Mouse (Mus musculus) hindbrain, postnatal 0 days (tissue): ENCODE measurements around the gene Napsa. TPM values are rescaled to one million over a fixed set of nuclear protein-coding genes. Genes with fewer than 3 reads are reported as not detected.
A peak's percentile ranks its signal among the peaks of the same experiment; 100 is the strongest.

Experiments used
- ATAC-seq: fragments of 200-750 bp; cut with Nextera tagmentation; 2 replicates; pipeline ENCODE4 v1.8.0; 2017; ENCODE audit warnings: mild to moderate bottlenecking, moderate TSS enrichment, moderate library complexity
- DNase-seq: peaks from one replicate; pipeline ENCODE4 v3.0.0-alpha.2; 2015; ENCODE audit warnings: low spot score
- H3K27ac ChIP-seq: fragments of 300-500 bp; sonication (generic); 2 replicates; pipeline ENCODE4 v1.5.1; 2014; ENCODE audit warnings: mild to moderate bottlenecking
- H3K27me3 ChIP-seq: fragments of 300-500 bp; sonication (generic); 2 replicates; pipeline ENCODE4 v1.6.1; 2014; ENCODE audit warnings: low read length, mixed read lengths; ENCODE audit not compliant: insufficient read depth
- H3K36me3 ChIP-seq: fragments of 300-500 bp; sonication (generic); 2 replicates; pipeline ENCODE4 v1.6.1; 2014; ENCODE audit warnings: low read length, mixed read lengths; ENCODE audit not compliant: insufficient read depth
- H3K4me1 ChIP-seq: fragments of 300-500 bp; sonication (generic); 2 replicates; pipeline ENCODE4 v1.6.1; 2014; ENCODE audit warnings: antibody characterized with exemption, low read length, mixed read lengths; ENCODE audit not compliant: insufficient read depth
- H3K4me2 ChIP-seq: fragments of 300-500 bp; sonication (generic); 2 replicates; pipeline ENCODE4 v1.6.1; 2014; ENCODE audit warnings: low read depth, mild to moderate bottlenecking, low read length, moderate library complexity, mixed read lengths
- H3K4me3 ChIP-seq: fragments of 300-500 bp; sonication (generic); 2 replicates; pipeline ENCODE4 v1.5.1; 2014; ENCODE audit warnings: low read length
- H3K9ac ChIP-seq: fragments of 300-500 bp; sonication (generic); replicated peaks from 2 replicates; pipeline ENCODE4 v1.6.1; 2014; ENCODE audit warnings: mild to moderate bottlenecking, low read length, moderate library complexity, mixed read lengths
- H3K9me3 ChIP-seq: fragments of 300-500 bp; sonication (generic); 2 replicates; pipeline ENCODE4 v1.6.1; 2016; ENCODE audit warnings: low read length, mixed read lengths
- CTCF ChIP-seq: IDR thresholded peaks from 2 replicates; pipeline ENCODE4 v1.5.1; 2016; ENCODE audit warnings: antibody characterized with exemption, control low read depth, low read depth
- WGBS: fragments of 180-500 bp; shearing (Covaris S2); extraction: QIAGEN DNeasy Blood & Tissue Kit; methylation state at CpG from one replicate; pipeline ENCODE4 v1.1.7; 2014; 5-methylcytosine and 5-hydroxymethylcytosine counted together
- polyA plus RNA-seq: library from polyadenylated mRNA; unstranded; fragments of >200 nt; fragmentation: Nextera tagmentation; extraction: Ambion mirVana; gene quantifications from 2 replicates; pipeline ENCODE4 v1.2.1, GENCODE M21; 2015
- total RNA-seq: library from RNA; depleted of rRNA; stranded (reverse); fragments of >200 nt; gene quantifications from 2 replicates; pipeline ENCODE4 v1.2.3, GENCODE M21; 2014

Napsa gene
- total and polyA plus RNA-seq, 2 experiments from 2014 or later = 0.26 TPM; not detected in 1

DNA sequence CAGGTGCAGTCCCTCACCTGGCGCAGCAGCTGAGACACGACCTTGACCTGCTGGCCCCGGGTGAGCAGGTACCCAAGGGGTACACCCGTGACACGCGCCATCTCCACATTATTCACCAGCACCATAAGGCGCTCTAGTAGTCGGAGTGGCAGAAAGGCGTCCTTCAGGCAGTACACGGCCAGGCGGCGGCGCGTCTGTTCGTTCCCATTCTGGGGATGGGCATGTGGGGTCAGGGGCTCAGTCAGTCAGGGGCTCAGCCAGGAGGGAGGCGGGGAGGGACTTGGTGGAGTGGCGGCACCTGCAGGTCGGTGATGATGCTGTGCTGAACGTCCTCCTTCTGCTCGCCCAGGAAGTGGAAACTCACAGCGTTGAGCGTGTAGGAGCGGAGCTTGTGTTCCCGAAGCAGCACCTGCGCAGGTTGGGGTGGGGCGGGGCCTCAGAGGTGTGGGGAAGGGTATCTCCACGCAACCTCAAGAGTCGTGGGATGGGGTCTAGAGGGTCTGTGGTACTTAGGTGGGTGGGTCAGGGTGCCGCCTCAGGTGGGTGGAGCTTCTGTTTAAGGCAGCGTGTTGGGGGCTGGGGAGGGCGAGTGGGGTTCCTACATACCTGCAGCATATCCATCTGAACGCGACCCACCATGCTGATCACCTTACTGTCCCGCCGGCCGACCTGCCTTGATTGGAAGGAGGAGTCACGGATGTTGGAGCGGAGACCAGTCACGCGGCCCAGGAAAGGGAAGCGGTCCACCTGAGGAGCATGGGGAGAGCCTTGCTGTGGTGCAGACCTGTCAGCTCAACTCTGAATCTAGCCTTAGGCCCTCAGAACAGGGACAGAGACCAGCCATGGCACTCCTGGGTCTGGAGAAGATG, 33.2 kb upstream of the Napsa start:
- 94% methylated on average over 41 of the region's 41 CpGs for WGBS

DNA sequence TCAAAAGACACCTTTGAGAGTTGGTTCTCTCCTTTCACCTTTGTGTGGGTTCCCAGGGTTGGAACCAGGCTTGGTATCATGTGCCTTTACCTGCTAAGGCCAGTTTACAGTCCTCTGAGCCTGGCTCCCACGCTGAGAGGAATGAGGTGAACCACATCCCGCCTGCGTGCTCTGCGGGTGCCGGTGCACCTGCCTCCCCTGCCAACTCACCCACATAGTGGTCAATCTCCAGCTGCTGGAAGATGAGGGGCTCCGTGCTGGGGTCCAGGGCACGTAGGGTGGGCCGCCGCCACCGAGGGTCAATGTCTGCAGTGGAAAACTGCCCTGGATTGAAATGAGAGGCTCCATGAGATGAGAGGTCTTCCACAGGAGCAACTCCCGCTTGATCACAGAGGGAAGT, 29.6 kb upstream of the Napsa start:
- ATAC-seq (no peak), DNase-seq (no peak)
- H3K27ac ChIP-seq = no peak overlapping the region
- no peaks in the 10 kb centered on the region for H3K27me3 ChIP-seq
- WGBS = 91% methylated on average over 11 of the region's 11 CpGs
- no peaks in the 10 kb centered on the region for H3K9me3 ChIP-seq
- H3K36me3 ChIP-seq = peaks cover 10% of the 10 kb centered on the region
- no peak overlapping the region for H3K4me3 ChIP-seq
- no peak for TF ChIP-seq CTCF
- H3K4me1 ChIP-seq = 0 out of 2 replicates have a peak, but pooled peaks cover under 1% of the 10 kb centered on the region
- no peak overlapping the region for H3K4me2 ChIP-seq
- no peak overlapping the region for H3K9ac ChIP-seq

More for the DNA sequence above, 33.2 kb upstream of the Napsa start:
- no peak for TF ChIP-seq CTCF
- H3K36me3 ChIP-seq = peaks cover 10% of the 10 kb centered on the region
- no peak overlapping the region for H3K4me2 ChIP-seq
- H3K4me3 ChIP-seq = no peak overlapping the region
- no peak for ATAC-seq
- H3K4me1 ChIP-seq = no peaks in the 10 kb centered on the region
- no peak for DNase-seq
- no peaks in the 10 kb centered on the region for H3K27me3 ChIP-seq
- no peaks in the 10 kb centered on the region for H3K9me3 ChIP-seq
- H3K27ac ChIP-seq = no peak overlapping the region
- H3K9ac ChIP-seq = no peak overlapping the region

DNA sequence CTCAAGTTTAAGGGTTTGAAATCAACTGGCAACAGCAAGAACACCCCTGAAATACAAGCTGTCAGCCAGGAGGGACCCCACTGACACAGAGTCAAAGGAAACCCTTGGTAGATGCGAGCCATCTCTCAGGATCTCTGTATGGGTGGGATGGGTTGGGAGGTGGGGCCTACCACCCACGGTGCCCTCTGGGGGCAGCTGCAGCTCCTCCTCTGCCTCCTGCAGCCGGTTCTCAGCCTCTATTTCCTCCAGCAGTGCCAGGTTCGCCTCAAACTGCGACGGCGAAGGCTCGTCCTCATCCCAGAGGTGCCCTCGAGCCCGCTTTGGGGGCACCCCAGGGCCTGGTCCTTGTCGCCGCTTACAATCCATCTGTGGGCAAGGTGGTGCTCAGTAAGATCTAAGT, 29.1 kb upstream of the Napsa start:
- 82% methylated on average over 12 of the region's 12 CpGs for WGBS
- Histone ChIP-seq H3K36me3 (peaks cover 9% of the 10 kb centered on the region), H3K9me3 (no peaks in the 10 kb centered on the region), H3K27me3 (no peaks in the 10 kb centered on the region), H3K27ac (no peak overlapping the region), H3K9ac (no peak overlapping the region), H3K4me2 (no peak overlapping the region), H3K4me1 (peaks cover 5% of the 10 kb centered on the region; the same call in 1 of the 2 replicates), H3K4me3 (no peak overlapping the region)
- no peak for ATAC-seq
- no peak for DNase-seq
- TF ChIP-seq CTCF = no peak

DNA sequence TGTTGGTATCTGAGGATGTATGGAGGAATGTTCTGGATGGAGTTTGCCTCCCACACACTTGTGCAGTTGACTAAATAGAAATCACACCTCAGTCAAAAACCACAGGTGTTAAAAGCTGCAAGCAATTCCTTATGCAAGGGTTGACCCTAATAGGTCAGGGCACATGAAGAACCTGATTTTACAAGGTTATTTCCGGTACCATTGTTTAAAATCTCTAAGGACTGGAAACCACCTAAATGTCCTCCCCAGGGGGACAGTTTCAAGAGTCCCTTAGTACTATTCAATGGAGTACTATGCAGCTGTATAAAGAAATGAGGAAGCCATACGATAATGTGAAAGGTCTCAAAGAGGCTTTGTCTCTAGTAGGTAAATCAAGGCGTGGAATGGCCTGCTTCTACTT, 25.9 kb upstream of the Napsa start:
- Histone ChIP-seq H3K9me3 (no peaks in the 10 kb centered on the region), H3K4me2 (no peak overlapping the region), H3K4me1 (peaks cover 8% of the 10 kb centered on the region; the same call in 1 of the 2 replicates), H3K36me3 (peaks cover 11% of the 10 kb centered on the region), H3K27me3 (no peaks in the 10 kb centered on the region), H3K27ac (no peak overlapping the region), H3K9ac (no peak overlapping the region), H3K4me3 (no peak overlapping the region)
- DNase-seq (no peak), ATAC-seq (no peak)
- no peak for TF ChIP-seq CTCF
- 96% methylated on average over 3 of the region's 3 CpGs for WGBS

DNA sequence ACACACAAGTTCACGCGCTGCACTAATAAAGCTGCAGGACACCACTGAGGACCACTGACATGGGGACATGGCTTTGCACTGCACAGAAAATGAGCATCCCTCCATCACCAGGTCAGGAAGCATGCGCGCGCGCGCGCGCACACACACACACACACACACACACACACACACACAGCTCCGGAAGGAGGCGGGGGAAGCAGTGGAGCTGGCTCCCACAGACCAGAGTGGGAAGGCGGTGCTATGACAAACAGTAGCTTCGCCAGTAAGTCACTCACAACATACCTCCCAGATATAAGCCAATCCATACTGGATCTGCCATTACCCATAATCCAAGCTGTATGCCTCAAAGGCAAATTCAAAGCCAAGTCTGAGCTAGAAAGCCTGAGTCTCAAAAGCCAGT, 25.1 kb upstream of the Napsa start:
- Histone ChIP-seq H3K9ac (peak overlapping the region; percentile 45; the same call in 1 of the 2 replicates), H3K4me2 (no peak overlapping the region; the same call in 1 of the 2 replicates)
- WGBS = 95% methylated on average over 13 of the region's 13 CpGs

DNA sequence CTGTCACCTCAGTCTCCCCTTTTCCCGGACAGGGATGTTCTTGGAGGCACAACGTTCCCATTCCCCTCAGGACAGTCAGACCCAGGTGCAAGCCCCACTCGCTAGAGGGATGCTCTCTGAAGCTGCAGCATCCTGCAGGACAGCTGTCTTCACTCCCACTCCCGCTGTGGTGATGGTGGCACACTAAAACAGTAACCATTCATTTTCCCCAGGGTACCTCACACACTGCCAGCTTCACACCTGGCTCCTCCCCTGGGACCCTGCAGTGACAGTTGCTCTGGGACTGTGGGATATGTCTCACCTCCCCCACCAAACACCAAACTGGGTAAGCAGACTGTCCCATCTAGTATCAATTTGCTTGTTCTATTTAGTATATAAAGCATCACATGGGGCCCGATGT, 24.5 kb upstream of the Napsa start:
- Histone ChIP-seq H3K9me3 (no peaks in the 10 kb centered on the region), H3K9ac (peak overlapping the region; percentile 45; the same call in 1 of the 2 replicates), H3K36me3 (peaks cover 19% of the 10 kb centered on the region), H3K4me1 (peaks cover 8% of the 10 kb centered on the region), H3K27me3 (no peaks in the 10 kb centered on the region), H3K4me2 (peak overlapping the region; percentile 96), H3K27ac (no peak overlapping the region), H3K4me3 (peak overlapping the region; percentile 51)
- WGBS = 18% methylated on average over 5 of the region's 5 CpGs
- ATAC-seq = no peak
- no peak for DNase-seq
- no peak for TF ChIP-seq CTCF

More for the DNA sequence above, 25.1 kb upstream of the Napsa start:
- Histone ChIP-seq H3K9me3 (no peaks in the 10 kb centered on the region), H3K27ac (no peak overlapping the region), H3K4me1 (peaks cover 8% of the 10 kb centered on the region; the same call in 1 of the 2 replicates), H3K36me3 (peaks cover 19% of the 10 kb centered on the region), H3K27me3 (no peaks in the 10 kb centered on the region), H3K4me3 (no peak overlapping the region)
- no peak for TF ChIP-seq CTCF
- ATAC-seq (no peak), DNase-seq (no peak)
